Mouse (Mus musculus): ENCODE measurements around the gene Efhc1. TPM values are rescaled to one million over a fixed set of nuclear protein-coding genes. Genes with fewer than 3 reads are reported as not detected.

The Efhc1 gene
- polyA plus RNA-seq, 1 experiment, result not detected

DNA sequence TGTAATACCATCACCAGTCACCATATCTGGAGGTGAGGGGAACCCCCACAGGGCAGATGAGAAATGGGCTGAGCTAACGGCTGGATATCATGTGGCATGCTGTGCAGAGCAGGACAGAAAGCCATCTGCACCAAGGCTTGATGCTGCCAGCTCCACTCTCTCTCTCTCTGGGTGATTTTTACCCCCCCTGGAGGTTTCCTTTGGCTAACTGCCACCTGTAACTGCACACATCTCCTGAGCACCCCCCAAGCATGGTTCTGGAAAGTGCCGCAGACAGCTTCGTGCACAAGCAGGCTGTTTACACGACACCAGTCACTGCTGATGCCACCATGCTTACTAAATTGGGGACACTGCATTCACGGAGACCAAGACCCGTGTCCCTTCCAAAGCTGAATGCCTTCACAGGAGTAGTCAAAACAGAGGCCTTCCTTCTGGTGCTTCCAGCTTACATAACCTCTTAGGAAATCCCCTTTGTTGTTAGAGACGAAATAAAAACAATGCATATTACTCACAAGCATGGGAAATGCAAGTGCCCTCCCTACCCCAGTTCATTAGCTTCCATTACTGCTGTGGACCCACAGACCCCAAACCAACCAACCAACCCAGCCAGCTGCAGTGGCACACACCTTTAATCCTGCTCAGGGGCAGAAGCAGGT lies 44.0 kb downstream of the Efhc1 start:
- H3K4me1 ChIP-seq (ENCODE audit: control insufficient read depth, insufficient read depth, low read length), result peaks cover 9% of the 10 kb centered on the region
- 33% methylated on average over 7 of the region's 7 CpGs for WGBS
- TF ChIP-seq POLR2A (IDR thresholded peaks at IDR 0.05; ENCODE audit: insufficient read depth, low read depth, low read length) (no peak), CTCF (IDR thresholded peaks at IDR 0.05; ENCODE audit: insufficient read depth, low read depth, low read length) (no peak)
- H3K27ac ChIP-seq (ENCODE audit: insufficient read depth, low read depth, low read length), result no peak overlapping the region
- no peak overlapping the region for H3K4me3 ChIP-seq (ENCODE audit: insufficient read depth, low read depth, low read length)

GRCm38 (mm10) chr1:20996603-20997327 lies 45.3 kb downstream of the Efhc1 start:
- Histone ChIP-seq H3K27ac (ENCODE audit: insufficient read depth, low read depth, low read length) (no peak overlapping the region), H3K4me1 (ENCODE audit: control insufficient read depth, insufficient read depth, low read length) (peaks cover 9% of the 10 kb centered on the region), H3K4me3 (ENCODE audit: insufficient read depth, low read depth, low read length) (no peak overlapping the region)
- no peak for TF ChIP-seq CTCF (IDR thresholded peaks at IDR 0.05; ENCODE audit: insufficient read depth, low read depth, low read length)
- no peak for TF ChIP-seq POLR2A (IDR thresholded peaks at IDR 0.05; ENCODE audit: insufficient read depth, low read depth, low read length)
- 81% methylated on average over 17 of the region's 17 CpGs for WGBS

DNA sequence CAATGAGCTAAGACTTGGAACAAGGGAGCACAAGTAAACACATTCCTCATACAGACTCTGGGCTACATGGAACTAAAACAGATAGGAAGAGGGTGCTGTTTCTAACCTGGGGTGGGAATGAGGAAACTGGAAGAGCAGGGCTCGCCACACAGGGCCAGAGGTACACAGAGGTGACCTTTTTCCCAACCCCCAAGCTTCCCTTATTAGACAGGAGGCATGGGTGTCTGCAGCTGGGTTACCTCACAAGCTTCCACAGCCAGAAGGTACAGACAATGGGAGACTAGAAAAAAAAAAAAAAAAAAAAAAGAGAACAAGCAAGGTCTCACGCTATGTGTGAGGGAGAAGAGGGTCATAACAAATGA lies 45.9 kb downstream of the Efhc1 start:
- H3K27ac ChIP-seq (ENCODE audit: insufficient read depth, low read depth, low read length), result no peak overlapping the region
- TF ChIP-seq POLR2A (IDR thresholded peaks at IDR 0.05; ENCODE audit: insufficient read depth, low read depth, low read length) (no peak), CTCF (IDR thresholded peaks at IDR 0.05; ENCODE audit: insufficient read depth, low read depth, low read length) (no peak)
- H3K4me3 ChIP-seq (ENCODE audit: insufficient read depth, low read depth, low read length), result no peak overlapping the region
- 87% methylated on average over 2 of the region's 2 CpGs for WGBS
- peaks cover 9% of the 10 kb centered on the region for H3K4me1 ChIP-seq (ENCODE audit: control insufficient read depth, insufficient read depth, low read length)

GRCm38 (mm10) chr1:20997881-20998389 lies 46.5 kb downstream of the Efhc1 start:
- TF ChIP-seq POLR2A (IDR thresholded peaks at IDR 0.05; ENCODE audit: insufficient read depth, low read depth, low read length) (no peak), CTCF (IDR thresholded peaks at IDR 0.05; ENCODE audit: insufficient read depth, low read depth, low read length) (no peak)
- H3K4me3 ChIP-seq (ENCODE audit: insufficient read depth, low read depth, low read length), result no peak overlapping the region
- WGBS, result 41% methylated on average over 13 of the region's 13 CpGs
- no peak overlapping the region for H3K27ac ChIP-seq (ENCODE audit: insufficient read depth, low read depth, low read length)
- H3K4me1 ChIP-seq (ENCODE audit: control insufficient read depth, insufficient read depth, low read length), result peaks cover 15% of the 10 kb centered on the region

- 64% methylated on average over 14 of the region's 14 CpGs for WGBS
- TF ChIP-seq CTCF (IDR thresholded peaks at IDR 0.05; ENCODE audit: insufficient read depth, low read depth, low read length) (no peak), POLR2A (IDR thresholded peaks at IDR 0.05; ENCODE audit: insufficient read depth, low read depth, low read length) (no peak)
- Histone ChIP-seq H3K27ac (ENCODE audit: insufficient read depth, low read depth, low read length) (no peak overlapping the region), H3K4me1 (ENCODE audit: control insufficient read depth, insufficient read depth, low read length) (peaks cover 11% of the 10 kb centered on the region), H3K4me3 (ENCODE audit: insufficient read depth, low read depth, low read length) (no peak overlapping the region)
Measured at GRCm38 (mm10) chr1:21002246-21003142, 51.1 kb downstream of the Efhc1 start.

- no peak overlapping the region for H3K4me3 ChIP-seq (ENCODE audit: insufficient read depth, low read depth, low read length)
- TF ChIP-seq POLR2A (IDR thresholded peaks at IDR 0.05; ENCODE audit: insufficient read depth, low read depth, low read length), result no peak
- TF ChIP-seq CTCF (IDR thresholded peaks at IDR 0.05; ENCODE audit: insufficient read depth, low read depth, low read length), result no peak
- peaks cover 17% of the 10 kb centered on the region for H3K4me1 ChIP-seq (ENCODE audit: control insufficient read depth, insufficient read depth, low read length)
- 92% methylated on average over 8 of the region's 8 CpGs for WGBS
- H3K27ac ChIP-seq (ENCODE audit: insufficient read depth, low read depth, low read length), result no peak overlapping the region
Measured at GRCm38 (mm10) chr1:21004596-21004995, 53.2 kb downstream of the Efhc1 start.

GRCm38 (mm10) chr1:21006775-21007174 lies 55.3 kb downstream of the Efhc1 start:
- H3K4me1 ChIP-seq (ENCODE audit: control insufficient read depth, insufficient read depth, low read length), result peaks cover 29% of the 10 kb centered on the region
- no peak overlapping the region for H3K27ac ChIP-seq (ENCODE audit: insufficient read depth, low read depth, low read length)
- WGBS, result 73% methylated on average over 5 of the region's 5 CpGs
- H3K4me3 ChIP-seq (ENCODE audit: insufficient read depth, low read depth, low read length), result no peak overlapping the region
- no peak for TF ChIP-seq CTCF (IDR thresholded peaks at IDR 0.05; ENCODE audit: insufficient read depth, low read depth, low read length)
- no peak for TF ChIP-seq POLR2A (IDR thresholded peaks at IDR 0.05; ENCODE audit: insufficient read depth, low read depth, low read length)

DNA sequence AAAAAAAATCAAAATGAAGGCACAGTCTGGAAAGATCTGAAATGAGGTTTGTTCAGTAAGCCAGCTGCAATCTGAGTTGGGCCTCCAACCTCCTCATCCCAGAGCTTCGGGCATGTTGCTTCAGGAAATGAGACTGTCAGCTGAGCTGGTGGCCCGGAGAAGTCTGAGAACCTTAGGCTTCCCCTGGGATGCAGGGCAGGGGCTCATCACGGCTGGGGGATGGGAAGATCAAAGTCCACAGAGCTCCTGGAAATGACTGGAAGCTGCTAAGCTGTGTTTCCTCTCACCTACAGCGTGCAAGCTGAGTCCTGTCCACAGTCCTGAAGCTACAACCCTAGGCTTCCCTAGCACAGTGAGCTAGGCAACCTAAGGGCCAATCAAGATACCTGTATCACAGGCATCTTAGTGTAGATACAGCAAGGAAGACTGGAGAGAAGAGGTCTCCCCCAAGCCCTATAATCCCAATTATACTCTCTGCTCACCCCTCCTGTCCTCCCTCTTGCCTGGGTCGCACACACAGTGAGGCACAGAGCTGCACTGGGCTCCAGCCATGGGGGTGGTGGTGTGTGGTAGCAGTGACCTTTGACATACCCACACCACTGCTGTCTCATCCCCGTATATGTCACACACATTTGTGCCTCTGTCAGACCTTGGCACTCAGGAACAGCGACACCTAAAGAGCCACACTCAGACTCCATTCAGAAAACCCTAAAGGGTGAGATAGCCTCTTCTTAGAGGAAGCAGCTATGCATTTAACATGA lies 56.7 kb downstream of the Efhc1 start:
- H3K4me1 ChIP-seq (ENCODE audit: control insufficient read depth, insufficient read depth, low read length), result peaks cover 23% of the 10 kb centered on the region
- no peak overlapping the region for H3K4me3 ChIP-seq (ENCODE audit: insufficient read depth, low read depth, low read length)
- WGBS, result 86% methylated on average over 7 of the region's 7 CpGs
- TF ChIP-seq POLR2A (IDR thresholded peaks at IDR 0.05; ENCODE audit: insufficient read depth, low read depth, low read length) (no peak), CTCF (IDR thresholded peaks at IDR 0.05; ENCODE audit: insufficient read depth, low read depth, low read length) (no peak)
- peak overlapping the region; percentile 68 for H3K27ac ChIP-seq (ENCODE audit: insufficient read depth, low read depth, low read length)
